Mouse (Mus musculus): ENCODE data around the gene Tbc1d16.

DNA sequence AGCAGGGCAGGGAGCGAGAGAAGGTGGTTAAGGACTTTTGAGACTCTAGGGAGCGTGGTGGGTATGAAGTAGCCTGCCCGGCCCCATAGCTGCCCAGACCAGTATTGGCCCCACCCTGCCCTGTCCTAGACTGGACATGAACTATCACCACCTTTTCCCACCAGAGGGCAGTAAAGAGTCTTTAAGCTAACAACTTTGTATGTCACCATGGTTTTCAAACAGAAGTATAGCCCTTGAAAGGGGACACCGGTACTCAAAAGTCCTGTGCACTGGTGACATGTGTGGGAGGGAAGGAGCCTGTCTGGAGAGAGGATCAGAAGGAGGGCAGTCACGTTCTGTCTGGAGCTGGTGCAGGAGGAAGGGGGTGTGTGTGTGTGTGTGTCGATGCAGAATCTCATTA is 20.7 kb upstream of the Tbc1d16 start:
- TF ChIP-seq CTCF (IDR thresholded peaks at IDR 0.05; ENCODE audit: borderline replicate concordance, extremely low read depth, insufficient read depth, insufficient read length) (peak; percentile 54; the same call in 1 of the 2 replicates), POLR2A (IDR thresholded peaks at IDR 0.05; ENCODE audit: borderline replicate concordance, extremely low read depth, insufficient read depth, insufficient read length, poor library complexity, severe bottlenecking) (no peak)
